18 mouse cellular contexts compared by ENCODE assay signal in genomic region chr4:137733459-137733858, GRCm38 (mm10).
DNase-seq lines count a peak whose midpoint lies in the region; ATAC-seq and TF ChIP-seq lines count a peak whose summit lies in the region.
"Had no signal": no experiment of that assay in that cellular context is flagged by ENCODE, and none has a peak within 500 bp of the region (broad histone marks: within the 10 kb centered on the region; RNA-seq: fewer than 3 reads in every experiment).

No protein-coding gene starts in this region.

- peaks cover 6% of the 10 kb centered on the region; the same call in 1 of the 2 replicates for H3K4me1 ChIP-seq in hindbrain, postnatal 0 days (ENCODE audit: insufficient read depth, low read length)
- peaks cover 13% of the 10 kb centered on the region for H3K4me1 ChIP-seq in hindbrain, embryonic 16.5 days (ENCODE audit: control insufficient read depth, insufficient read depth, low read depth, low read length)
- H3K4me1 ChIP-seq in liver, embryonic 14.5 days (replicated peaks; ENCODE audit: control insufficient read depth in 2 of 2, insufficient read depth in 2 of 2, low read length in 1 of 2) = no peaks in the 10 kb centered on the region
- H3K4me1 ChIP-seq in liver, embryonic 12.5 days = peaks cover 5% of the 10 kb centered on the region
- peaks cover 3% of the 10 kb centered on the region for H3K4me1 ChIP-seq in ES-Bruce4 (ENCODE audit: control insufficient read depth, insufficient read depth, low read length)

- H3K9ac ChIP-seq in hindbrain, postnatal 0 days (replicated peaks; ENCODE audit: low read length) = no peak overlapping the region
- no peak overlapping the region for H3K9ac ChIP-seq in hindbrain, embryonic 16.5 days (ENCODE audit: low read depth, low read length)
- H3K9ac ChIP-seq in liver, embryonic 14.5 days (replicated peaks) = no peak overlapping the region
- no peak overlapping the region for H3K9ac ChIP-seq in liver, embryonic 12.5 days
- no peak overlapping the region for H3K9ac ChIP-seq in ES-Bruce4 (ENCODE audit: low read depth, poor library complexity, severe bottlenecking)
- H3K9ac ChIP-seq: embryonic facial prominence, embryonic 13.5 days; hindbrain, embryonic 14.5 days had no signal

- DNase-seq in hindbrain, postnatal 0 days (ENCODE audit: low spot score) = peak; percentile 1
- no peak for DNase-seq in liver, embryonic 14.5 days (ENCODE audit: low read depth in 3 of 3, low spot score in 3 of 3)
- DNase-seq in ZHBTc4 (ENCODE audit: low read depth, low spot score) = peak; percentile 57
- no peak for DNase-seq in gastrocnemius, adult 18-20 months (ENCODE audit: low spot score)
- DNase-seq: adrenal gland, adult 8-10 months; gastrocnemius, postnatal 14 days; heart, postnatal 14 days; kidney, adult 8-10 months; right cerebral cortex, adult 18-20 months; thymus, adult 2 months had no signal

- TF ChIP-seq EP300 in liver, embryonic 14.5 days (IDR thresholded peaks at IDR 0.05; ENCODE audit: low read depth) = no peak
- TF ChIP-seq EP300 in ES-Bruce4 (IDR thresholded peaks at IDR 0.05; ENCODE audit: insufficient read depth, low read depth, low read length) = no peak

- no peak for TF ChIP-seq POLR2A in ES-Bruce4 (IDR thresholded peaks at IDR 0.05; ENCODE audit: insufficient read depth, low read length)

- H3K27ac ChIP-seq in hindbrain, postnatal 0 days = no peak overlapping the region
- no peak overlapping the region for H3K27ac ChIP-seq in hindbrain, embryonic 16.5 days (ENCODE audit: low read depth, low read length)
- no peak overlapping the region for H3K27ac ChIP-seq in liver, embryonic 14.5 days
- no peak overlapping the region for H3K27ac ChIP-seq in liver, embryonic 12.5 days
- no peak overlapping the region for H3K27ac ChIP-seq in ES-Bruce4 (ENCODE audit: insufficient read depth, low read length)
- H3K27ac ChIP-seq: embryonic facial prominence, embryonic 13.5 days; hindbrain, embryonic 14.5 days; limb, embryonic 10.5 days had no signal

- no peak for ATAC-seq in hindbrain, postnatal 0 days
- no peak for ATAC-seq in hindbrain, embryonic 16.5 days
- ATAC-seq in liver, embryonic 14.5 days (ENCODE audit: insufficient read depth) = no peak
- ATAC-seq in liver, embryonic 12.5 days = no peak
- ATAC-seq: midbrain, embryonic 16.5 days had no signal

- H3K9me3 ChIP-seq in hindbrain, postnatal 0 days (ENCODE audit: low read length) = no peaks in the 10 kb centered on the region
- no peaks in the 10 kb centered on the region for H3K9me3 ChIP-seq in hindbrain, embryonic 16.5 days (ENCODE audit: control insufficient read depth, low read length)
- no peaks in the 10 kb centered on the region for H3K9me3 ChIP-seq in liver, embryonic 14.5 days (ENCODE audit: control insufficient read depth, low read length)
- H3K9me3 ChIP-seq in liver, embryonic 12.5 days (replicated peaks) = no peaks in the 10 kb centered on the region
- H3K9me3 ChIP-seq in ES-Bruce4 (replicated peaks; ENCODE audit: control insufficient read depth, insufficient read depth, low read length, poor library complexity, severe bottlenecking) = no peaks in the 10 kb centered on the region
- H3K9me3 ChIP-seq: embryonic facial prominence, embryonic 13.5 days; G1E; limb, embryonic 10.5 days had no signal

- TF ChIP-seq CTCF in hindbrain, postnatal 0 days (IDR thresholded peaks at IDR 0.05; ENCODE audit: low read depth) = peak; percentile 37
- peak; percentile 55 for TF ChIP-seq CTCF in liver, embryonic 14.5 days (IDR thresholded peaks at IDR 0.05; ENCODE audit: low read depth)
- peak; percentile 56 for TF ChIP-seq CTCF in ES-Bruce4 (IDR thresholded peaks at IDR 0.05; ENCODE audit: low read depth, low read length)

- WGBS in hindbrain, postnatal 0 days = 75% methylated on average over 5 of the region's 5 CpGs
- 80% methylated on average over 5 of the region's 5 CpGs for WGBS in hindbrain, embryonic 16.5 days
- 66% methylated on average over 5 of the region's 5 CpGs for WGBS in liver, embryonic 14.5 days (ENCODE audit: insufficient replicate concordance)
- WGBS in liver, embryonic 12.5 days (ENCODE audit: insufficient replicate concordance) = 64% methylated on average over 5 of the region's 5 CpGs

- no peaks in the 10 kb centered on the region for H3K27me3 ChIP-seq in hindbrain, postnatal 0 days (ENCODE audit: insufficient read depth, low read length)
- H3K27me3 ChIP-seq in hindbrain, embryonic 16.5 days (replicated peaks; ENCODE audit: control insufficient read depth, insufficient read depth, low read length) = no peaks in the 10 kb centered on the region
- H3K27me3 ChIP-seq in liver, embryonic 14.5 days (ENCODE audit: control insufficient read depth, insufficient read depth, low read length) = peaks cover 11% of the 10 kb centered on the region
- peaks cover 90% of the 10 kb centered on the region for H3K27me3 ChIP-seq in liver, embryonic 12.5 days (replicated peaks)
- no peaks in the 10 kb centered on the region for H3K27me3 ChIP-seq in ES-Bruce4 (ENCODE audit: control insufficient read depth, insufficient read depth, low read length, poor library complexity, severe bottlenecking)

- no peak overlapping the region for H3K4me2 ChIP-seq in hindbrain, postnatal 0 days (ENCODE audit: low read depth, low read length)
- no peak overlapping the region for H3K4me2 ChIP-seq in hindbrain, embryonic 16.5 days (ENCODE audit: low read length)
- H3K4me2 ChIP-seq in liver, embryonic 14.5 days (ENCODE audit: low read depth) = no peak overlapping the region
- no peak overlapping the region for H3K4me2 ChIP-seq in liver, embryonic 12.5 days
- H3K4me2 ChIP-seq: embryonic facial prominence, embryonic 13.5 days; hindbrain, embryonic 14.5 days had no signal

- H3K36me3 ChIP-seq in hindbrain, postnatal 0 days (ENCODE audit: insufficient read depth, low read length) = no peaks in the 10 kb centered on the region
- H3K36me3 ChIP-seq in hindbrain, embryonic 16.5 days (ENCODE audit: control insufficient read depth, insufficient read depth, low read length) = no peaks in the 10 kb centered on the region
- no peaks in the 10 kb centered on the region for H3K36me3 ChIP-seq in liver, embryonic 14.5 days (replicated peaks; ENCODE audit: control insufficient read depth, insufficient read depth, low read depth)
- no peaks in the 10 kb centered on the region for H3K36me3 ChIP-seq in liver, embryonic 12.5 days
- H3K36me3 ChIP-seq in ES-Bruce4 (ENCODE audit: control insufficient read depth, insufficient read depth, low read length, poor library complexity, severe bottlenecking) = no peaks in the 10 kb centered on the region
- H3K36me3 ChIP-seq: embryonic facial prominence, embryonic 13.5 days; G1E; limb, embryonic 10.5 days had no signal

- H3K4me3 ChIP-seq in hindbrain, postnatal 0 days (ENCODE audit: low read length) = no peak overlapping the region
- H3K4me3 ChIP-seq in hindbrain, embryonic 16.5 days (ENCODE audit: low read length) = no peak overlapping the region
- no peak overlapping the region for H3K4me3 ChIP-seq in liver, embryonic 14.5 days (ENCODE audit: insufficient read depth in 1 of 2, low read depth in 2 of 2, low read length in 2 of 2)
- H3K4me3 ChIP-seq in liver, embryonic 12.5 days = no peak overlapping the region
- no peak overlapping the region for H3K4me3 ChIP-seq in ES-Bruce4 (ENCODE audit: low read depth, low read length)
- H3K4me3 ChIP-seq: embryonic facial prominence, embryonic 13.5 days; limb, embryonic 10.5 days had no signal

Comparison
In these comparisons a context has a peak if more than half of its experiments do, and no peak if none do; other contexts are left out.
1. DNase-seq: peak in hindbrain, postnatal 0 days (single experiment) and ZHBTc4 (single experiment); none in liver, embryonic 14.5 days (0 of 3) and gastrocnemius, adult 18-20 months (single experiment).
2. Peak in every context shown above with its lines, with median percentiles within 50 percentile points of each other: CTCF ChIP-seq.